Mouse (Mus musculus) kidney, adult 2 months (tissue): ENCODE results near the gene Onecut1.

Source experiments
- CTCF ChIP-seq: fragments of 200-500 bp; conservative IDR thresholded peaks from 2 replicates; pipeline ENCODE4 v1.5.1; 2011; ENCODE audit warnings: low read depth, mild to moderate bottlenecking, control low read depth, low read length, moderate library complexity, mixed read lengths; ENCODE audit not compliant: insufficient read depth, insufficient read length
- POLR2A ChIP-seq: fragments of 200-500 bp; IDR thresholded peaks from one replicate; pipeline ENCODE4 v1.6.1; 2011; ENCODE audit warnings: low read depth, low read length, control low read depth

- TF ChIP-seq CTCF (no peak), POLR2A (no peak)
Measured at GRCm38 (mm10) chr9:74897375-74897982, 35.8 kb downstream of the Onecut1 start.
